Mouse (Mus musculus) heart, embryonic 14.5 days (tissue): ENCODE results near the gene Gm9944. TPM values are rescaled to one million over a fixed set of nuclear protein-coding genes. Genes with fewer than 3 reads are reported as not detected.

Experiments used
- ATAC-seq: fragments of 200-750 bp; cut with Nextera tagmentation; 2 replicates; pipeline ENCODE4 v1.8.0; 2017; ENCODE audit warnings: low read depth, moderate TSS enrichment; ENCODE audit not compliant: insufficient number of reproducible peaks, insufficient read depth, low FRiP score
- H3K27ac ChIP-seq, 2 experiments: fragments of 200-500 bp in 1 of 2; fragments of 300-500 bp in 1 of 2; sonication (generic) in 1 of 2; replicated peaks in 1 of 2; 2 replicates each; pipeline ENCODE4 v1.5.1; 2012 to 2014; ENCODE audit warnings: low read depth in 2 of 2, low read length in 2 of 2, control low read depth in 1 of 2, mild to moderate bottlenecking in 1 of 2, mixed read lengths in 1 of 2; ENCODE audit not compliant: control insufficient read depth in 1 of 2, insufficient read depth in 1 of 2
- H3K27me3 ChIP-seq: fragments of 300-500 bp; sonication (generic); 2 replicates; pipeline ENCODE4 v1.6.1; 2014; ENCODE audit warnings: mild to moderate bottlenecking, low read length, control low read depth; ENCODE audit not compliant: control insufficient read depth, insufficient read depth
- H3K36me3 ChIP-seq: fragments of 300-500 bp; sonication (generic); 2 replicates; pipeline ENCODE4 v1.6.1; 2014; ENCODE audit warnings: mild to moderate bottlenecking, control low read depth, low read length, mixed read lengths; ENCODE audit not compliant: control insufficient read depth, insufficient read depth
- H3K4me1 ChIP-seq, 2 experiments: fragments of 200-500 bp in 1 of 2; fragments of 300-500 bp in 1 of 2; sonication (generic) in 1 of 2; 2 replicates each; pipeline ENCODE4 v1.6.1; 2012 to 2014; ENCODE audit warnings: low read length in 2 of 2, control low read depth in 1 of 2, mixed read lengths in 1 of 2; ENCODE audit not compliant: control insufficient read depth in 2 of 2, insufficient read depth in 2 of 2
- H3K4me2 ChIP-seq: fragments of 300-500 bp; sonication (generic); 2 replicates; pipeline ENCODE4 v1.6.1; 2014; ENCODE audit warnings: mild to moderate bottlenecking, low read length
- H3K4me3 ChIP-seq, 2 experiments: fragments of 200-500 bp in 1 of 2; fragments of 300-500 bp in 1 of 2; sonication (generic) in 1 of 2; 2 replicates each; pipeline ENCODE4 v1.5.1; 2012 to 2014; ENCODE audit warnings: low read length in 2 of 2, mild to moderate bottlenecking in 2 of 2, control low read depth in 1 of 2, low read depth in 1 of 2, moderate library complexity in 1 of 2; ENCODE audit not compliant: control insufficient read depth in 1 of 2, insufficient read depth in 1 of 2
- H3K9ac ChIP-seq: fragments of 300-500 bp; sonication (generic); 2 replicates; pipeline ENCODE4 v1.6.1; 2014; ENCODE audit warnings: mild to moderate bottlenecking, low read length
- H3K9me3 ChIP-seq: fragments of 300-500 bp; sonication (generic); 2 replicates; pipeline ENCODE4 v1.6.1; 2016; ENCODE audit warnings: low read length, control low read depth; ENCODE audit not compliant: control insufficient read depth
- WGBS: fragments of 180-500 bp; shearing (Covaris S2); extraction: QIAGEN DNeasy Blood & Tissue Kit; methylation state at CpG from one replicate; pipeline ENCODE4 v1.1.7; 2014; 5-methylcytosine and 5-hydroxymethylcytosine counted together
- polyA plus RNA-seq: library from polyadenylated mRNA; unstranded; fragments of >200 nt; fragmentation: Nextera tagmentation; extraction: Ambion mirVana; gene quantifications from 2 replicates; pipeline ENCODE4 v1.2.1, GENCODE M21; 2014

Gene Gm9944
- polyA plus RNA-seq, 1 experiment from 2014 or later: not detected

- Histone ChIP-seq H3K4me2 (no peak within 1 kb of the TSS), H3K4me3 (no peak within 1 kb of the TSS), H3K27ac (no peak within 1 kb of the TSS), H3K27me3 (no peaks in the 10 kb centered on the region), H3K9me3 (no peaks in the 10 kb centered on the region), H3K36me3 (no peaks in the 10 kb centered on the region), H3K9ac (no peak within 1 kb of the TSS), H3K4me1 (no peaks in the 10 kb centered on the region)
- no peak for ATAC-seq
These were observed 14.4 kb downstream of the Gm9944 start, which contains the start of gene 1700012P22Rik for GRCm38 (mm10) chr4:144438672-144439071. 1700012P22Rik (minus strand) TSS chr4:144438772.

GRCm38 (mm10) chr4:144433216-144433615 lies 19.9 kb downstream of the Gm9944 start:
- Histone ChIP-seq H3K4me1 (no peaks in the 10 kb centered on the region), H3K36me3 (no peaks in the 10 kb centered on the region), H3K9ac (no peak overlapping the region), H3K4me2 (no peak overlapping the region), H3K4me3 (no peak overlapping the region), H3K27ac (no peak overlapping the region), H3K27me3 (no peaks in the 10 kb centered on the region), H3K9me3 (no peaks in the 10 kb centered on the region)
- WGBS: 86% methylated on average over 5 of the region's 5 CpGs
- ATAC-seq: no peak

- Histone ChIP-seq H3K4me1 (no peaks in the 10 kb centered on the region), H3K27ac (no peak overlapping the region), H3K9me3 (no peaks in the 10 kb centered on the region), H3K9ac (no peak overlapping the region), H3K36me3 (no peaks in the 10 kb centered on the region), H3K27me3 (no peaks in the 10 kb centered on the region), H3K4me3 (no peak overlapping the region), H3K4me2 (no peak overlapping the region)
- 91% methylated on average over 2 of the region's 2 CpGs for WGBS
- ATAC-seq: no peak
These were observed 22.4 kb downstream of the Gm9944 start for GRCm38 (mm10) chr4:144430723-144431122.

- no peaks in the 10 kb centered on the region for H3K36me3 ChIP-seq
- no peak overlapping the region for H3K4me2 ChIP-seq
- H3K9me3 ChIP-seq: no peaks in the 10 kb centered on the region
- no peaks in the 10 kb centered on the region for H3K27me3 ChIP-seq
- H3K4me1 ChIP-seq: no peaks in the 10 kb centered on the region
- 12% methylated on average over 3 of the region's 3 CpGs for WGBS
- ATAC-seq: no peak
- no peak overlapping the region for H3K4me3 ChIP-seq
- no peak overlapping the region for H3K27ac ChIP-seq
- H3K9ac ChIP-seq: no peak overlapping the region
These were observed 24.2 kb downstream of the Gm9944 start for GRCm38 (mm10) chr4:144428868-144429267.

- Histone ChIP-seq H3K27me3 (no peaks in the 10 kb centered on the region), H3K27ac (no peak overlapping the region), H3K36me3 (no peaks in the 10 kb centered on the region), H3K4me3 (no peak overlapping the region), H3K4me2 (no peak overlapping the region), H3K4me1 (no peaks in the 10 kb centered on the region), H3K9me3 (no peaks in the 10 kb centered on the region), H3K9ac (no peak overlapping the region)
- WGBS: 61% methylated on average over 5 of the region's 5 CpGs
- ATAC-seq: no peak
These were observed 28.5 kb downstream of the Gm9944 start for GRCm38 (mm10) chr4:144424590-144424989.

- ATAC-seq: no peak
- Histone ChIP-seq H3K36me3 (no peaks in the 10 kb centered on the region), H3K4me1 (no peaks in the 10 kb centered on the region), H3K4me3 (no peak overlapping the region), H3K9ac (no peak overlapping the region), H3K27me3 (no peaks in the 10 kb centered on the region), H3K9me3 (no peaks in the 10 kb centered on the region), H3K4me2 (no peak overlapping the region), H3K27ac (no peak overlapping the region)
These were observed 32.5 kb downstream of the Gm9944 start for GRCm38 (mm10) chr4:144420644-144421043.

GRCm38 (mm10) chr4:144408290-144408689 lies 44.8 kb downstream of the Gm9944 start, which contains the start of gene Pramef12:
Pramef12 (minus strand) TSS chr4:144408464.
- H3K36me3 ChIP-seq: no peaks in the 10 kb centered on the region
- H3K4me2 ChIP-seq: no peak within 1 kb of the TSS
- no peak within 1 kb of the TSS for H3K9ac ChIP-seq
- ATAC-seq: no peak
- no peak within 1 kb of the TSS for H3K4me3 ChIP-seq
- H3K27ac ChIP-seq: no peak within 1 kb of the TSS
- 61% methylated on average over 9 of the region's 9 CpGs for WGBS
- no peaks in the 10 kb centered on the region for H3K27me3 ChIP-seq
- H3K4me1 ChIP-seq: no peaks in the 10 kb centered on the region; a peak in 1 of 4 replicates
- H3K9me3 ChIP-seq: no peaks in the 10 kb centered on the region

- H3K4me2 ChIP-seq: no peak overlapping the region
- 66% methylated on average over 3 of the region's 3 CpGs for WGBS
- no peaks in the 10 kb centered on the region for H3K36me3 ChIP-seq
These were observed 46.9 kb downstream of the Gm9944 start for GRCm38 (mm10) chr4:144406261-144406660.

More at GRCm38 (mm10) chr4:144406261-144406660, 46.9 kb downstream of the Gm9944 start:
- Histone ChIP-seq H3K4me3 (no peak overlapping the region), H3K9ac (no peak overlapping the region), H3K27ac (no peak overlapping the region), H3K4me1 (no peaks in the 10 kb centered on the region; a peak in 1 of 4 replicates), H3K27me3 (no peaks in the 10 kb centered on the region), H3K9me3 (no peaks in the 10 kb centered on the region)
- ATAC-seq: no peak
